8 mouse cellular contexts compared by ENCODE assay signal in the genomic region with DNA sequence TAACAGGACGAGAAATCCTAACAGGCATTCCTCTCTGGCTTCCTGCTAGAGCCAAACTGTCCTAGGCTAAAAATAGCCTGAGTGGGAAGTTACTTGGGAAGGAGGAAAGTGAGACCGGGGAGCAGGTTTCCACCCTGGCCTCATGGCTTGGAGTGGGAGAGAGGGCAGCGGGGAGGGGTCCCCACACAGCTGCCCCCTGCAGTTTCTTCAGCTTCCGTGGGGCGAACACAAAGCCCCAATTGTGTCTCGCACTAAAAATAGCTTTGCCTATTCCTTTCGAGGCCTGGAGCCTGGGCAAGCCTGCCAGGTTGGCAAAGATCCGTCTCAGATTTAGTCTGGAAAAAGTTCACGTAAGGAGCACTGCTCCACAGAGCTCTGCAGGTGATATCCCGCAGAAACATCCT. TPM values are rescaled to one million over a fixed set of nuclear protein-coding genes. Genes with fewer than 3 reads are reported as not detected.
DNase-seq lines count a peak whose midpoint lies in the region; ATAC-seq and TF ChIP-seq lines count a peak whose summit lies in the region.

No protein-coding gene starts in this region.

- no peak overlapping the region for H3K4me3 ChIP-seq in lung, adult 2 months (replicated peaks; ENCODE audit: extremely low read depth, low read depth, low read length)
- no peak overlapping the region for H3K4me3 ChIP-seq in forebrain, embryonic 16.5 days (replicated peaks; ENCODE audit: low read length)
- H3K4me3 ChIP-seq in neural tube, embryonic 14.5 days (ENCODE audit: low read depth, low read length): no peak overlapping the region

- no peak overlapping the region for H3K9ac ChIP-seq in forebrain, embryonic 16.5 days (replicated peaks; ENCODE audit: low read depth, low read length)
- no peak overlapping the region for H3K9ac ChIP-seq in neural tube, embryonic 14.5 days (replicated peaks; ENCODE audit: low read depth, low read length)

- H3K27ac ChIP-seq in forebrain, embryonic 16.5 days (ENCODE audit: low read length): peak overlapping the region; percentile 70
- peak overlapping the region; percentile 22; the same call in 1 of the 2 replicates for H3K27ac ChIP-seq in neural tube, embryonic 14.5 days (ENCODE audit: low read depth, low read length)

- no peaks in the 10 kb centered on the region for H3K27me3 ChIP-seq in forebrain, embryonic 16.5 days (replicated peaks; ENCODE audit: control insufficient read depth, insufficient read depth, low read length)
- H3K27me3 ChIP-seq in neural tube, embryonic 14.5 days (ENCODE audit: control insufficient read depth, insufficient read depth, low read length): no peaks in the 10 kb centered on the region

- peaks cover 2% of the 10 kb centered on the region; the same call in 1 of the 2 replicates for H3K36me3 ChIP-seq in forebrain, embryonic 16.5 days (ENCODE audit: control insufficient read depth, insufficient read depth)
- H3K36me3 ChIP-seq in neural tube, embryonic 14.5 days (ENCODE audit: control insufficient read depth, insufficient read depth, low read length): no peaks in the 10 kb centered on the region

- no peaks in the 10 kb centered on the region for H3K4me1 ChIP-seq in lung, adult 2 months (ENCODE audit: control insufficient read depth, insufficient read depth, low read length)
- H3K4me1 ChIP-seq in forebrain, embryonic 16.5 days (replicated peaks; ENCODE audit: control insufficient read depth, insufficient read depth, low read length): peaks cover 20% of the 10 kb centered on the region
- H3K4me1 ChIP-seq in neural tube, embryonic 14.5 days (ENCODE audit: control insufficient read depth, insufficient read depth, low read length): no peaks in the 10 kb centered on the region; the same call in 1 of the 2 replicates

- 15% methylated on average over 10 of the region's 10 CpGs for WGBS in lung, adult 2 months
- WGBS in forebrain, embryonic 16.5 days: 6% methylated on average over 10 of the region's 10 CpGs
- WGBS in neural tube, embryonic 14.5 days: 26% methylated on average over 10 of the region's 10 CpGs

- no peaks in the 10 kb centered on the region for H3K9me3 ChIP-seq in forebrain, embryonic 16.5 days (ENCODE audit: control insufficient read depth, low read length)
- H3K9me3 ChIP-seq in neural tube, embryonic 14.5 days (ENCODE audit: control insufficient read depth, low read length): no peaks in the 10 kb centered on the region

- DNase-seq in lung, adult 2 months: peak; percentile 16
- no peak for DNase-seq in lung, postnatal 4 days
- DNase-seq in layer of hippocampus, postnatal 10 days (ENCODE audit: low spot score in 2 of 2): peak; percentile 45 to 63
- no peak for DNase-seq in embryo, embryonic 10 days (ENCODE audit: low spot score)
- DNase-seq in liver: no peak
- no peak for DNase-seq in natural killer cell, adult 2 months (ENCODE audit: low spot score in 2 of 2)

- TF ChIP-seq CTCF in lung, adult 2 months (IDR thresholded peaks at IDR 0.05; ENCODE audit: insufficient read depth, low read length): no peak

- TF ChIP-seq POLR2A in lung, adult 2 months (IDR thresholded peaks at IDR 0.05; ENCODE audit: borderline replicate concordance, extremely low read depth, low read depth, low read length): no peak

- H3K4me2 ChIP-seq in forebrain, embryonic 16.5 days (ENCODE audit: low read length): no peak overlapping the region
- no peak overlapping the region for H3K4me2 ChIP-seq in neural tube, embryonic 14.5 days (ENCODE audit: low read depth, low read length)

- peak; percentile 76 for ATAC-seq in forebrain, embryonic 16.5 days
- ATAC-seq in neural tube, embryonic 14.5 days (ENCODE audit: low read depth): no peak; the same call in 1 of the 2 replicates

RNA-seq across cellular contexts. Expression of a gene that starts 58.7 kb away (rescaled TPM):
- polyA plus RNA-seq in lung, adult 2 months (2012; rRNA removed): 6.2 and 12.3 TPM in 2 replicates
- 73.1 and 76.2 TPM in 2 replicates for polyA plus RNA-seq in forebrain, embryonic 16.5 days (2015; fragmentation: Nextera tagmentation; extraction: Ambion mirVana)
- total RNA-seq in layer of hippocampus, postnatal 10 days (2021): 10 to 100 TPM; 51.2 to 55.9 TPM
- polyA plus RNA-seq in neural tube, embryonic 14.5 days (2014; fragmentation: Nextera tagmentation; extraction: Ambion mirVana): 74.4 and 77.8 TPM in 2 replicates

Comparison
In these comparisons a context has a peak if more than half of its experiments do, and no peak if none do; other contexts are left out.
1. DNase-seq: peak in lung, adult 2 months (single experiment) and layer of hippocampus, postnatal 10 days (2 of 2); none in lung, postnatal 4 days (0 of 2), embryo, embryonic 10 days (single experiment), liver (single experiment) and natural killer cell, adult 2 months (0 of 2).